Mouse (Mus musculus): ENCODE measurements around the gene Slc38a8.

Slc38a8 gene

DNA sequence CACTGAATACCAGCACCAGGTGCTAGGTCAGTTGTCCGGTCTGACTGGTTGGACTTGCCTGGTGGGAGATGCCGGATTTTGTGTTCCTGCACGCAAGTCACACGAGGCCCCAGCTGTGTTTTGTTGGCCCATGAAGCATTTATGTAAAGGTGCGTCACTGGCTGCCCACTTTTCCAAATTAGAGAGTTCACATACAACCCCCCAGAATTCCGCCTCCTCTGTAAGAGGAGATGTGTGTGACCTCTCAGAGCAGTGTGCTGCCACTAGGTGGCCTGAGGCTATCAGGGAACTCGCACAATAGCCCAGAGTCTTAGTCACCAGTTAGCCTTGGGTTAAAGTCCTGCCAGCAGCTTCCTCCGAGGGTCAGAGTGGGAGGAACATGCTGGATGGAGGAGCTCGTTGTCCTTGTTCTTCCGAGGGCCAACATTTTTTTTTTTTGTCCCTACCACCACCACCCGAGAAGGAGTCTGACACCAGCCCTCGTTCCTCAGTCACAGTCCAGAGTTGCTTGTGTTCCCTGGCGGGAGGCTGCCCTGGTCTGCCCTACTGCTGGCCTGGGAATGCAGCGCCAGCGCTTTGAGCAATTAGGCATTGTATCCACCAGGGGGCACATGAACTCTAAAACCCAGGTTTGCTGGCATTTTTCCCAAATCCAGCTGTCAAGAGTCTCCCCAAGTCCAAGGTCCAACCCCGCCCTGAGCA is 61.1 kb downstream of the Slc38a8 start:
- in situ Hi-C loops (cut with MboI; ENCODE audit: unreplicated experiment in 2 of 2), result loop anchor here in 1 of 2 experiments (10.0 kb wide), 1 partner anchor 234 kb away; no protein-coding TSS in a partner anchor

GRCm38 (mm10) chr8:119439893-119440249 is 61.6 kb downstream of the Slc38a8 start:
- in situ Hi-C loops (cut with MboI; ENCODE audit: unreplicated experiment in 2 of 2), result loop anchor here (5.0 to 10.0 kb wide), 3 partner anchors 167 to 475 kb away; partner anchors contain the start of genes Gm20388 (in 1 of the 2), Taf1c (in 1 of the 2) and Usp10 (in 1 of the 2)

- in situ Hi-C loops (cut with MboI; ENCODE audit: unreplicated experiment in 2 of 2), result loop anchor here (5.0 to 10.0 kb wide), 2 partner anchors 168 to 475 kb away; partner anchors contain the start of genes Gm20388 (in 1 of the 2), Taf1c (in 1 of the 2) and Usp10 (in 1 of the 2)
Measured at GRCm38 (mm10) chr8:119439424-119439823, 62.1 kb downstream of the Slc38a8 start.

- in situ Hi-C loops (cut with MboI; ENCODE audit: unreplicated experiment in 2 of 2), result loop anchor here (5.0 to 10.0 kb wide), 2 partner anchors 168 to 476 kb away; partner anchors contain the start of genes Gm20388 (in 1 of the 2), Taf1c (in 1 of the 2) and Usp10 (in 1 of the 2)
Measured at GRCm38 (mm10) chr8:119438876-119439275, 62.6 kb downstream of the Slc38a8 start.

DNA sequence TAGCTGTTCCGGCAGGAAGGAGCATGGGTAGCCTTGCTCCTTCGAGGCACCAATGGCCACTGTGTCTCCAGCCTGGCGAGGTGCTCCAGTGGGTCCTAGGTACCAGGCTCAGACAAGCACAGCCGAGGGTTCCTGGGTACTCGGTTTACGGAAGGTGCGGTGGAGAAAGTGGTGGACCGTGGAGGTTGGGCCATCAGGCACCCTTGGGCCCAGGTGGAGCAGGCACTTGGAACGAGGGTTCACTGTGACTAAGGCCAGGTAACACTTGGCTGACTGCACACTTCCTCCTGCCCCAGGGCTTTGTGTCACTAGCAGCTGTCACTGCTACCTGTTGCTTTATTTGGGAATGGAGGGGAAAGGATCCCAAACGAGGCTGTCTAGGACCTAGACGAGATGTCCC is 64.0 kb downstream of the Slc38a8 start:
- in situ Hi-C loops (cut with MboI; ENCODE audit: unreplicated experiment in 2 of 2), result loop anchor here (5.0 to 10.0 kb wide), 2 partner anchors 170 to 477 kb away; partner anchors contain the start of genes Gm20388 (in 1 of the 2), Taf1c (in 1 of the 2) and Usp10 (in 1 of the 2)

GRCm38 (mm10) chr8:119436933-119437332 is 64.6 kb downstream of the Slc38a8 start:
- in situ Hi-C loops (cut with MboI; ENCODE audit: unreplicated experiment in 2 of 2), result loop anchor here (5.0 to 10.0 kb wide), 2 partner anchors 170 to 478 kb away; partner anchors contain the start of genes Gm20388 (in 1 of the 2), Taf1c (in 1 of the 2) and Usp10 (in 1 of the 2)

GRCm38 (mm10) chr8:119436331-119436730 is 65.2 kb downstream of the Slc38a8 start:
- in situ Hi-C loops (cut with MboI; ENCODE audit: unreplicated experiment in 2 of 2), result loop anchor here (5.0 to 10.0 kb wide), 2 partner anchors 171 to 478 kb away; partner anchors contain the start of genes Gm20388 (in 1 of the 2), Taf1c (in 1 of the 2) and Usp10 (in 1 of the 2)

DNA sequence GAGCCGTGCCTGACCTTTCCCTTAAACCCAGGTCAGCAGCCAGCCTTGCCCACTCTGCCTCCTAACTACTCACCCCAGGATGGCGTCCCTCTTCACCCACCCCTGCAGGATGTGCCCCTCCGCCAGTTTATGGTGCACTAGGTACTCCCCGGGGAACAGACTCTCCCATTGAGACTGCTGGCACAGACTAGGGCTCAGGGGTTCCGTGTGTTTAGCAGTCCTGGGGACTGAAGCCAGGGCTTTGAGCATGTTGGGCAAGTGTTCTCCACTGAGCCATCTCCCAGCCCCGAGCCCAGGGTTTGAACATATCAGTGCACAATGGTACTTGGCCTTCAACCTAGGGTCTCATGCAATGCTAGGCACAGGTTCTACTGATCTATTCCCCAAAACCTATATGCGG is 66.0 kb downstream of the Slc38a8 start:
- in situ Hi-C loops (cut with MboI; ENCODE audit: unreplicated experiment in 2 of 2), result loop anchor here (5.0 to 10.0 kb wide), 2 partner anchors 172 to 479 kb away; partner anchors contain the start of genes Gm20388 (in 1 of the 2), Taf1c (in 1 of the 2) and Usp10 (in 1 of the 2)

GRCm38 (mm10) chr8:119434569-119434968 is 66.9 kb downstream of the Slc38a8 start:
- in situ Hi-C loops (cut with MboI; ENCODE audit: unreplicated experiment in 2 of 2), result loop anchor here in 1 of 2 experiments (10.0 kb wide), 1 partner anchor 480 kb away; the partner anchor contains the start of genes Gm20388 and Usp10

DNA sequence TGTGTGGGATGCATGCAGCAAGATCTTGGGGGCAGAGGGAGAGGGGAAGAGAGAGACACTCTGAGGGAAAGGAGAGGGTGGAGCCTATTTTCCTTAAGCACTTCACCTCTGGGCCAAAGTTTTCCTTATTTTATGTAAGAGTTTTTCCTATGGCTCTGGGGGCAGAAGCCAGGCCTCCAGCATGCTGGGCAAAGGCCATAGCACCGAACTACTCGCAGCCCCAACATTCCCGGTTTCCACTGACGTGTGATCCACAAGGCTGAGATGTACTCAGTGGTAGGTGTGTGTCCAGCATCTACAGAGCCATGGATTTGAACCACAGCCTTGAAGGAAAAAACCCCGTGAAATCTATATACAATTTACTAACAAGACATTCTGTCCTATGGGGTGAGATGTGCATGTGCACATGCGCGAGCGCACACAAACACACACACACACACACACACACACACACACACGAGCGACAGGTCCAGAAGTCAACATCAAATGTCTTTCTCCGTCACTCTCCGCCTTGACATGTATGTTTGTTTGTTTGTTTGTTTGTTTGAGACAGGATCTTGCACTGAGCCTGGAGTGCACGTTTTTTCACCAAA is 67.8 kb downstream of the Slc38a8 start, which contains the start of gene Osgin1:
TSS of gene Osgin1 (plus strand) at position 543 of the 593 bp plus-strand sequence.
- in situ Hi-C loops (cut with MboI; ENCODE audit: unreplicated experiment in 2 of 2), result loop anchor here in 1 of 2 experiments (10.0 kb wide), 1 partner anchor 481 kb away; the partner anchor contains the start of genes Gm20388 and Usp10

GRCm38 (mm10) chr8:119432372-119432771 is 69.1 kb downstream of the Slc38a8 start:
- in situ Hi-C loops (cut with MboI; ENCODE audit: unreplicated experiment in 2 of 2), result loop anchor here in 1 of 2 experiments (10.0 kb wide), 1 partner anchor 482 kb away; the partner anchor contains the start of genes Gm20388 and Usp10

- in situ Hi-C loops (cut with MboI; ENCODE audit: unreplicated experiment in 2 of 2), result loop anchor here in 1 of 2 experiments (10.0 kb wide), 1 partner anchor 484 kb away; the partner anchor contains the start of genes Gm20388 and Usp10
Measured at GRCm38 (mm10) chr8:119430690-119431089, 70.8 kb downstream of the Slc38a8 start.

DNA sequence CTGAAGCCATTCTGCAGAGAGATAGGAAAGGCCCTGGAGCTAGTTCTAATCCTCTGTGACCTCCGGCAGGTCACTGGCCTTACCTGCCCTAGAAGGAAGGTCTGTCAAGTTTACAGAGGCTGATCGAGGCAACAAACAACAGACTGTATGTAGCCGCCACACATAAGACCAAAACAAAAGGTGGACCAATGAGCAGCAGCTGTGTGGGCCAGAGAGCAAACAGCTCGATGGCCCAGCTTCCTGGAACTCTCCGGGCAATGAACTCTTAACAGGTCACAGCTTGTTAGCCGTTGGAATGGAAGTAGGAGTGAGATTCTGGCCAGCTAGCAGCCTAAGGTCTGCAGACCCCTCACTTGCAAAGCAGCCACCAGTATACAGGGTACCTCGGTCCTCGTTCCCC is 71.2 kb downstream of the Slc38a8 start:
- in situ Hi-C loops (cut with MboI; ENCODE audit: unreplicated experiment in 2 of 2), result loop anchor here in 1 of 2 experiments (10.0 kb wide), 1 partner anchor 485 kb away; the partner anchor contains the start of genes Gm20388 and Usp10

Measured in v-Abl transformed pro-B cells (cell line).